Mouse (Mus musculus) G1E (cell line): ENCODE results near the gene Tbc1d1.

Experiments used
- CTCF ChIP-seq: IDR thresholded peaks from 2 replicates; pipeline ENCODE4 v1.5.1; 2012; ENCODE audit warnings: low read depth, low read length, inconsistent platforms, mixed read lengths
- GATA1 ChIP-seq: IDR thresholded peaks from 2 replicates; pipeline ENCODE4 v1.6.1; 2012; ENCODE audit warnings: borderline replicate concordance, low read length, inconsistent platforms, mixed read lengths
- TAL1 ChIP-seq: conservative IDR thresholded peaks from 2 replicates; pipeline ENCODE4 v1.6.1; 2012; ENCODE audit warnings: low read depth, low read length, inconsistent platforms, mixed read lengths

DNA sequence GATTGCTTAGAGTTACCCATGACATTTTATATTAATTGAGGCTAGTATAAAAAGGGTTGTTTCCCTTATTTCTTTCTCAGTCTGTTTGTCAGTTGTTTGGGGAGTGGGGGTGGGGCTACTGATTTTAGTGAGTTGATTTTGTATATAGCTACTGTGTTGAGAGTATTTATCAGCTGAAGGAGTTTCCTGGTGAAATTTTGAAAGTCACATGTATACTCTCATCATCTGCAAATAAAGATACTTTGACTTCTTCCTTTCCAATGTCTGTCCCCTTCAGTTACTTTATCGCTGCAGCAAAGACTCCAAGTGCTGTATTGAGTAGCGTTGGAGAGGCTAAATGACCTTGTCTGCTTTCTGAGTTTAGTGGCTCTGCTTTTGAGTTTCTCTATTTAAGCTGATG lies 151.2 kb downstream of the Tbc1d1 start:
- TF ChIP-seq CTCF = no peak
- no peak for TF ChIP-seq TAL1
- TF ChIP-seq GATA1 = no peak
